Mouse (Mus musculus) ES-E14 (cell line): ENCODE results near the gene Herc4. TPM values are rescaled to one million over a fixed set of nuclear protein-coding genes. Genes with fewer than 3 reads are reported as not detected.

Source experiments
- DNase-seq: peaks from one replicate; pipeline ENCODE4 v3.0.0-alpha.2; 2013; ENCODE audit warnings: low read depth, low spot score
- H3K27ac ChIP-seq: 2 replicates; pipeline ENCODE4 v1.5.1; 2012; ENCODE audit warnings: low read depth, mild to moderate bottlenecking, low read length, moderate library complexity, mixed read lengths; ENCODE audit not compliant: poor library complexity, insufficient read depth, severe bottlenecking
- H3K36me3 ChIP-seq: 2 replicates; pipeline ENCODE4 v1.6.1; 2012; ENCODE audit warnings: mild to moderate bottlenecking, low read length, moderate library complexity, mixed read lengths; ENCODE audit not compliant: control insufficient read depth, poor library complexity, insufficient read depth, severe bottlenecking
- H3K4me1 ChIP-seq, 2 experiments: fragments of 150-350 bp in 1 of 2; sonication (generic) in 1 of 2; 2 replicates each; pipeline ENCODE4 v1.6.1; 2012; ENCODE audit warnings: low read length in 2 of 2, mild to moderate bottlenecking in 1 of 2, mixed read lengths in 1 of 2; ENCODE audit not compliant: control insufficient read depth in 2 of 2, insufficient read depth in 2 of 2, poor library complexity in 1 of 2
- H3K4me3 ChIP-seq, 2 experiments: fragments of 150-350 bp in 1 of 2; sonication (generic) in 1 of 2; 2 replicates each; pipeline ENCODE4 v1.5.1; 2012; ENCODE audit warnings: low read length in 2 of 2, low read depth in 1 of 2, mild to moderate bottlenecking in 1 of 2, mixed read lengths in 1 of 2; ENCODE audit not compliant: insufficient read depth in 1 of 2, poor library complexity in 1 of 2, severe bottlenecking in 1 of 2
- H3K9ac ChIP-seq: 2 replicates; pipeline ENCODE4 v1.6.1; 2012; ENCODE audit warnings: low read depth, mild to moderate bottlenecking, low read length, mixed read lengths; ENCODE audit not compliant: poor library complexity, insufficient read depth, severe bottlenecking
- H3K9me3 ChIP-seq: fragments of 150-350 bp; sonication (generic); 2 replicates; pipeline ENCODE4 v1.6.1; 2012; ENCODE audit warnings: low read depth, mild to moderate bottlenecking, low read length; ENCODE audit not compliant: control insufficient read depth, insufficient read depth
- CHD2 ChIP-seq: IDR thresholded peaks from 2 replicates; pipeline ENCODE4 v1.6.1; 2014; ENCODE audit warnings: mild to moderate bottlenecking, low read depth, low read length, inconsistent platforms
- HCFC1 ChIP-seq: IDR thresholded peaks from 2 replicates; pipeline ENCODE4 v1.6.1; 2012; ENCODE audit warnings: low read length, inconsistent platforms, borderline replicate concordance; ENCODE audit not compliant: insufficient read depth
- MAFK ChIP-seq: IDR thresholded peaks from 2 replicates; pipeline ENCODE4 v1.6.1; 2014; ENCODE audit warnings: mild to moderate bottlenecking, low read depth, low read length, inconsistent platforms; ENCODE audit not compliant: insufficient read depth
- ZC3H11A ChIP-seq: IDR thresholded peaks from 2 replicates; pipeline ENCODE4 v1.6.1; 2012; ENCODE audit warnings: low read depth, mild to moderate bottlenecking, inconsistent platforms, low read length, borderline replicate concordance
- ZNF384 ChIP-seq: IDR thresholded peaks from 2 replicates; pipeline ENCODE4 v1.6.1; 2012; ENCODE audit warnings: low read depth, low read length, inconsistent platforms
- in situ Hi-C, 2 experiments: fragments of 600-800 bp; cut with MboI; formaldehyde crosslinking; loops; one replicate each; pipeline ENCODE4 v1.15.1; 2025; ENCODE audit warnings: low sequenced_read_pairs in 2 of 2, inconsistent platforms in 1 of 2; ENCODE audit not compliant: unreplicated experiment in 2 of 2
- total RNA-seq: library from RNA; depleted of rRNA; stranded (reverse); fragments of 300-350 nt; gene quantifications from 2 replicates; pipeline ENCODE4 v1.2.3, GENCODE M21; 2012

The Herc4 gene
- total RNA-seq, 1 experiment: 87.9 TPM

GRCm38 (mm10) chr10:63277010-63277409 is 33.4 kb downstream of the Herc4 start:
- H3K36me3 ChIP-seq: peaks cover 23% of the 10 kb centered on the region
- in situ Hi-C loops: no loop called here

GRCm38 (mm10) chr10:63279851-63280250 is 36.2 kb downstream of the Herc4 start:
- in situ Hi-C loops: no loop called here
- H3K4me3 ChIP-seq: no peak overlapping the region
- TF ChIP-seq HCFC1: no peak
- TF ChIP-seq CHD2: no peak
- TF ChIP-seq ZC3H11A: no peak
- TF ChIP-seq MAFK: no peak
- no peak for TF ChIP-seq ZNF384
- H3K4me1 ChIP-seq: peaks cover 0 to 3% of the 10 kb centered on the region in 2 experiments; a peak in 1 of 4 replicates
- peaks cover 25% of the 10 kb centered on the region for H3K36me3 ChIP-seq
- H3K9me3 ChIP-seq: no peaks in the 10 kb centered on the region
- no peak overlapping the region for H3K27ac ChIP-seq
- no peak overlapping the region for H3K9ac ChIP-seq
- no peak for DNase-seq

More at GRCm38 (mm10) chr10:63277010-63277409, 33.4 kb downstream of the Herc4 start:
- TF ChIP-seq ZNF384 (no peak), CHD2 (no peak), HCFC1 (no peak), MAFK (no peak), ZC3H11A (no peak)
- Histone ChIP-seq H3K9me3 (no peaks in the 10 kb centered on the region), H3K4me3 (no peak overlapping the region), H3K27ac (no peak overlapping the region), H3K9ac (no peak overlapping the region), H3K4me1 (peaks cover 0 to 3% of the 10 kb centered on the region in 2 experiments; a peak in 1 of 4 replicates)
- DNase-seq: no peak

- Histone ChIP-seq H3K27ac (no peak overlapping the region), H3K36me3 (peaks cover 28% of the 10 kb centered on the region), H3K9ac (no peak overlapping the region), H3K4me3 (no peak overlapping the region), H3K9me3 (no peaks in the 10 kb centered on the region), H3K4me1 (peaks cover 0 to 5% of the 10 kb centered on the region in 2 experiments; a peak in 1 of 4 replicates)
- no peak for DNase-seq
- in situ Hi-C loops: no loop called here
- TF ChIP-seq HCFC1 (no peak), ZNF384 (no peak), ZC3H11A (no peak), CHD2 (no peak)
These were observed 38.8 kb downstream of the Herc4 start for GRCm38 (mm10) chr10:63282417-63282816.

GRCm38 (mm10) chr10:63282846-63283245 is 39.2 kb downstream of the Herc4 start:
- Histone ChIP-seq H3K9me3 (no peaks in the 10 kb centered on the region), H3K27ac (no peak overlapping the region), H3K9ac (no peak overlapping the region), H3K4me1 (peaks cover 0 to 5% of the 10 kb centered on the region in 2 experiments; a peak in 1 of 4 replicates), H3K36me3 (peaks cover 28% of the 10 kb centered on the region), H3K4me3 (no peak overlapping the region)
- DNase-seq: no peak
- TF ChIP-seq CHD2 (no peak), MAFK (no peak), ZNF384 (no peak), ZC3H11A (no peak), HCFC1 (no peak)
- in situ Hi-C loops: no loop called here

GRCm38 (mm10) chr10:63302356-63302755 is 58.7 kb downstream of the Herc4 start:
- Histone ChIP-seq H3K9ac (no peak overlapping the region), H3K4me1 (no peaks in the 10 kb centered on the region), H3K36me3 (peaks cover 20% of the 10 kb centered on the region), H3K27ac (no peak overlapping the region), H3K9me3 (no peaks in the 10 kb centered on the region), H3K4me3 (no peak overlapping the region)
- no peak for TF ChIP-seq MAFK
- TF ChIP-seq HCFC1: no peak
- TF ChIP-seq CHD2: no peak
- TF ChIP-seq ZNF384: no peak
- no peak for TF ChIP-seq ZC3H11A
- no peak for DNase-seq
- in situ Hi-C loops: no loop called here
